Mouse (Mus musculus): ENCODE measurements around the gene Rnf17. TPM values are rescaled to one million over a fixed set of nuclear protein-coding genes. Genes with fewer than 3 reads are reported as not detected.
A peak's percentile ranks its signal among the peaks of the same experiment; 100 is the strongest.

Rnf17 gene
- total and polyA plus RNA-seq, 3 experiments: 0.69 to 0.84 TPM; not detected in 1

GRCm38 (mm10) chr14:56506743-56507142 lies 104.4 kb downstream of the Rnf17 start:
- DNase-seq: no peak

- DNase-seq: peak; percentile 5
These were observed 109.7 kb downstream of the Rnf17 start for GRCm38 (mm10) chr14:56512084-56512483.

GRCm38 (mm10) chr14:56514775-56515174 lies 112.4 kb downstream of the Rnf17 start:
- no peak for DNase-seq

DNA sequence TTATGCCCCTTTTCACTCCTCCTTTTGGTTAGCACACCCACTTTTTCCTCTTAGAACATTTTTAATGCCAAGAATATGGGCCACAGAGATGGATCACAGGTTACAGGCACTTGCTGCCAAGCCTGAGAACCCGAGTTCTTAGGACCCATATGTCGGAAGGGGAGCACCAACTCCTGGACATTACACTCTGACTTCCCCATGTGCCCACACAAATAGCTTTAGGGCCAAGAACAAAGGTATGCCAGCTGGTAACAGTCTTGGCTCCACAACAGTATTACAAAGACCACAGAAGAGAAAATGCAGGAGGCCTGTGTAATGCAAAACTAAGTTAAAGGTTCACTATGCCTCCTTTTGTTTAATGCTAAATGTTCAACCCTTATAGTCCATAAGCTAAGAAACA lies 128.4 kb downstream of the Rnf17 start:
- DNase-seq: no peak

- no peak for DNase-seq
These were observed 142.6 kb downstream of the Rnf17 start for GRCm38 (mm10) chr14:56544946-56545345.

GRCm38 (mm10) chr14:56545491-56545890 lies 143.1 kb downstream of the Rnf17 start:
- no peak for DNase-seq

DNA sequence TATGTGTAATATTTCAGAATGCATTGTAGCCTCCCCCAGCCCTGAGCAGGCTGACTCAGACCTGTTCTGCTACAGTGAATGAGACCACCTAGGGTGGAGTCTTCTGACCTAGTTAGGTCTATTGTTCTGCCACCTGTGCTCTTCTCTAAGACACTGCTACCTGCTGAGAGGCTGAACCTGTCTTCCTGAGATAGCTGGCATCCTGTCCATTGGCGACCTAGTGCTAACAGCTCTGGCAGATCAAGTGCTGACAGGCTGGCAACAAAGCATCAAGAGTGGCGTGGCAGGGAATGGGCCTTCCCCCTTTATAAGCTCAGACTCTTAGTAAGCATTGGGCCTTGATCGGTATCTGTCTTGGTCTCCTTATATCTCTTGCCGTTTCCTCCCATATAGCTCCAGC lies 148.6 kb downstream of the Rnf17 start:
- no peak for DNase-seq

- DNase-seq: no peak
These were observed 150.5 kb downstream of the Rnf17 start for GRCm38 (mm10) chr14:56552924-56553323.

DNA sequence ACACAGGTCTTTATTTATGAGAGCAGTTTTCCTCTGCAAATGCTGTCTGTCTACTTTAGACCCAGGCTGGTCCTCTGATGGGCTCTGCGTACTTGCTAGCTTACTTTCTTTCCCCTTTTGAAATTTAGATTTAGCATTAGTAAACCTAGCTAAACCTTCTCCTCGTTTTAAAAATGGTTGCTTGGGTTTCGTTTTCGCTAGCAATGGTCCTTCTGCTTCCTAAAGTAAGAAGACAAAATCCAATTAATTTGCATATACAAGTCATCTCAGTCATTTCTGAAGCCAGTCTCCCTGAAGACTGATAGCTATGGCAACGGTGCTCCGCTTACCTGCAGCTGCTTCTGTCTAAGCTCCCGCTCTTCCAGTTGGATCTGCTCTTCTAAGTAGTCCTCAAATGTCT lies 150.9 kb downstream of the Rnf17 start:
- DNase-seq: no peak

DNA sequence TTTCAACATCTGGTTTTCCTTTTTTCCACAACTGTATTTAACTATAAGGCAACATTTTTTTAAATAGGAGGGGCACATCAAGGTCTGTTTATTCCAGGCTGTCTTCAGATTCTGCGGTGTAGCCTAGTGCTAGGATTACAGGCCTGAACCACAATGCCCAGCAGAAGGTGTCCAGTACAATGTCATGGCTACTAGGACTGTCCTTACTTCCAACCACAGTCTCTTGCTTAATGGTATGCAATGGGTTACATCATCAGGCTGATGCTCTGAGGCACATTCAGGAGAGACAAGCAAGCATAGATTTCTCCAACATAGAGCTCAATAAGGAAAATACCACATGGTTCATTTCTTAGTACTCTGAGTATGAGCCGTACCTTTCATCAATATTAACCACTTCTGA lies 152.3 kb downstream of the Rnf17 start:
- DNase-seq: no peak

GRCm38 (mm10) chr14:56559134-56559533 lies 156.8 kb downstream of the Rnf17 start:
- DNase-seq: no peak

- DNase-seq: no peak
These were observed 165.1 kb downstream of the Rnf17 start for GRCm38 (mm10) chr14:56567476-56567875.

GRCm38 (mm10) chr14:56569041-56569440 lies 166.7 kb downstream of the Rnf17 start:
- DNase-seq: no peak

DNA sequence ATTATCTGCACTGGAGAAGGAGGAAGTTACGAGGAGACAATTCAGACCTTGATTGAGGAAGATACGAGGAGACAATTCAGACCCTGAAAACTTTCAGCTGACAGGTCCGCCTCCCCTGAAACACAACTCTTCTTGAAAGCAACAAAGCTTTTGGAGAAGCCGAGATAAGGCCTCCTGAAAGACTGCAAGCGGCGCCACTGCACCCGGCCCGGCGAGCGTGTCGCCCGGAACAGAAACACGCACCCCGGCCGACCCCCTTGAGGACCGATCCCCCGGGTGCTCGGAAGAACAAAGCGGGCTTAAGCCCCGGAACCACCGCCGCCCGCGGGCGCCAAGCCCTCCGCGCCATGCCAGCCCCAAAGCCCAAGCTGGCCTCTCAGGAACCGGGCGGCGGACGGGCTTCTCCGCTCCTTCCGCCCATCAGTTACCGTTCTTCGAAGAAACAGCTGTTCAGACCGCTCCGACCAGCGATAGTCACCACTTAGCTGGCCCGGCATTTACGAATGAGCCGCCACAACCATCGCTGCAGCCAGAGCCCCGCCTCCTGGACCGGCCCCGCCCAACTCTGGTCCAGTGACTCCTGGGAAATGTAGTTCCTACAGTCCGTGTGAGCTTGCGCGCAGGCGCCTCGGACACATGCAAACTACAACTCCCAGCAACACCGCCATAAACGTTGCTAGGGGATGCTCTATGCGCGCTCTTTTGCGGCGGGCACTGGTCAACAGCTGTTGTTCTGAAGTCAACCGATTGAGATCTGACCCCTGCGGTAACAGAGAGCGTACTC lies 169.1 kb downstream of the Rnf17 start:
- peak; percentile 97 for DNase-seq

DNA sequence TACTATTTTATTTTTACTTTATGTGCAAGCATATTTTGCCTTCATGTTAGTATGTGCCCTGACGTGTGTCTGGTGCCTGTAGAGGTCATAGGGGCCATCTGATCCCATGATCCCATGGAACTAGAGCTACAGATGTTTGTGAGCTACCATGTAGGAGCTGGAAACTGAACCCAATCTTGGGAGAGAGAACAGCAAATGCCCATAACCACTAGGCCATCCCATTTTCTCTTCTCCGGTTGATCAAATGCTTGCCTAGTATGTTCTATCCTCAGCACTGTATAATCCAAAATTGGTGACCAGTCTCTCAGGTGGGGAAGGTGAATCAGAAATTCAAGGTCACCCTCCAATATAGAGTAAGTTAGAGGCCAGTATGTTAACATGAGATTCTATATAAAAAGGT lies 170.2 kb downstream of the Rnf17 start:
- DNase-seq: no peak

Other genes starting within 250 kb of the Rnf17 start
- gene Gzmg, start 243.0 kb upstream of the Rnf17 start, total RNA-seq (2021): not detected
- gene Gzmg, start 243.0 kb upstream of the Rnf17 start, polyA plus RNA-seq (2012; rRNA removed): not detected in 2 replicates
- not detected for gene Gzmn, start 228.0 kb upstream of the Rnf17 start, total RNA-seq (2021)
- gene Gzmn, start 228.0 kb upstream of the Rnf17 start, polyA plus RNA-seq (2012; rRNA removed): not detected in 2 replicates
- not detected for gene Gzmf, start 191.2 kb upstream of the Rnf17 start, total RNA-seq (2021)
- not detected in 2 replicates for gene Gzmf, start 191.2 kb upstream of the Rnf17 start, polyA plus RNA-seq (2012; rRNA removed)
- not detected for gene Gzmc, start 167.9 kb upstream of the Rnf17 start, total RNA-seq (2021)
- gene Gzmc, start 167.9 kb upstream of the Rnf17 start, polyA plus RNA-seq (2012; rRNA removed): not detected in 2 replicates
- under 1 TPM in 1 of 2 experiments, not detected in 1; 0.35 TPM for gene Gzmb, start 140.3 kb upstream of the Rnf17 start, total RNA-seq (2021)
- gene Gzmb, start 140.3 kb upstream of the Rnf17 start, polyA plus RNA-seq (2012; rRNA removed): 0.16 and 0.30 TPM in 2 replicates
- gene Atp12a, start 37.5 kb upstream of the Rnf17 start, total RNA-seq (2021): 1 to 10 TPM in 1 of 2 experiments, not detected in 1; 2.0 TPM
- gene Atp12a, start 37.5 kb upstream of the Rnf17 start, polyA plus RNA-seq (2012; rRNA removed): 0.03 TPM in 1 of 2 replicates, not detected in the other
- gene Cenpj, start 172.8 kb downstream of the Rnf17 start, total RNA-seq (2021): 1 to 10 TPM; 8.0 to 9.3 TPM
- 3.1 and 3.3 TPM in 2 replicates for gene Cenpj, start 172.8 kb downstream of the Rnf17 start, polyA plus RNA-seq (2012; rRNA removed)
- 10 to 100 TPM; 32.7 to 34.7 TPM for gene Parp4, start 173.0 kb downstream of the Rnf17 start, total RNA-seq (2021)
- 2.6 and 4.4 TPM in 2 replicates for gene Parp4, start 173.0 kb downstream of the Rnf17 start, polyA plus RNA-seq (2012; rRNA removed)